Mouse (Mus musculus) forelimb bud, embryonic 11.5 days (tissue): ENCODE data around the gene Hist1h3f.
"Not testable (repeated sequence)": the region's sequence is repeated elsewhere in the genome, so short reads cannot be mapped to it uniquely, and the experiment has no call there.

Source experiments
- DNase-seq: peaks from one replicate; pipeline ENCODE4 v3.0.0-alpha.2; 2012; ENCODE audit warnings: low read depth, low spot score

The Hist1h3f gene

DNA sequence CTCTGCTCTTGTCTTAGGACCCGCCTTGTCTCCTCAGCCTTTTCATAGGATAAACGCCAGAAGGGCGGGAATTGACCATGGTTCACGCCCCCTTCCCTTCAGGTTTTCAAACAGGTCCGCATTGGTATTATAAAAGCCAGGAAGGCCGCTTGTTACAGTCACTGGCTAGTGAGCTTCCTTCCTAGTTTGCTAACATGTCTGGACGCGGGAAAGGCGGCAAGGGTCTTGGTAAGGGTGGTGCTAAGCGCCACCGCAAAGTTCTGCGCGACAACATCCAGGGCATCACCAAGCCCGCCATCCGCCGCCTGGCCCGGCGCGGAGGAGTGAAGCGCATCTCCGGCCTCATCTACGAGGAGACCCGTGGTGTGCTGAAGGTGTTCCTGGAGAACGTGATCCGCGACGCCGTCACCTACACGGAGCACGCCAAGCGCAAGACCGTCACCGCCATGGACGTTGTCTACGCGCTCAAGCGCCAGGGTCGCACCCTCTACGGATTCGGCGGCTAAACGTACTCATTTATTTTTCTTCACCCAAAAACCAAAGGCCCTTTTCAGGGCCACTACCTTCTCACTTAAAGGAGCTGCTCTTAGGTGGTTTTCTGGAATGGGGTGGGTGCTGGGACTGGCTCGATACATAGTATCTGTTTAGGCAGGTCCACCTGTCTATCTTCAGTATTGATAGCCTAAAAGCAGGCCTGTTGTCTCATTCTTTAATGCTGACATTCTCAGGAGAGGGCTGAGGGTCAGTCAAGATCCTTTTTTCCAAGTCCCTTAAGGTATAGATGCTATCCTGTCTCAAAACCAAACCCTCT, 37.8 kb downstream of the Hist1h3f start, which contains the start of gene Hist1h4d:
TSS of gene Hist1h4d (plus strand) at position 191 of the 811 bp plus-strand sequence.
- peak; percentile 97 for DNase-seq

DNA sequence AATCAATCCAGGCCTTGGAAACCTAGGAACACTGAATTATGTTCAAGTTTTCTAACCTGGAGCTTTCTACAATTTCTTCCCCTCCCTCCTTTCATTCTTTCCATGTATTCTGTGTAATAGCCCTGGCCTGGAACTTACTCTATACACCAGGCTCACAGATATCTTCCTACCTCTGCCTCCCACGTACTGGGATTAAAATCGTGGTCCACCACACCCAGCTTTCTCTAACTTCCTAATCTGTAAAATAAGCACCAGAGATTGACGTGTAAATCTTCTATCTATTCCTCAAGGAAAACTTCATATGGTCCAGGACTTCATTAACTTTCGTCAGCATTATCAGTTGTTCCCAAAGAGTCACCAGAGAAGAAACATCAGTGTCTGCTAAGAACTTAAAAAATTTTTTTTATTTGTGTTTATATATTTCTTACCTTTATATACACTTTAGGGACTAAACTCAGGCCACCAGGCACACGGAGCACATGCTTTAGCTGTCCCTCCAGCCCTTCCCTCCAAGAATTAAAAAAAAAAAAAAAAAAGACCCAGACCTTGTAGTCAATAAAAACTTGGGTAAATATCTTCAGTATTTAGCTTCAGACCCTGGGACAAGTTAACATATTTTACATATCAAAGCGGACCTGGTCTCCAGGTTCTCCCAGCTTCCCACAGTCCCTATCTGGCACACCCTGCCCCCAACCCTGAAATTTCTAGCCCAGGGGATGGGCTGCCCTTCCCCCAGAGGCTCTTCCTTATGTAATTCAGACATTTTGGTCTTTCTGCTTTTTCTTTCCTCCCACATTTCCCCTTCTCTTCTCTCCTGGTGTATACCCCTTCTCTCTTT, 38.6 kb downstream of the Hist1h3f start:
- DNase-seq: peak; percentile 34

GRCm38 (mm10) chr13:23583387-23584068, 39.7 kb downstream of the Hist1h3f start:
- peak; percentile 14 for DNase-seq

DNA sequence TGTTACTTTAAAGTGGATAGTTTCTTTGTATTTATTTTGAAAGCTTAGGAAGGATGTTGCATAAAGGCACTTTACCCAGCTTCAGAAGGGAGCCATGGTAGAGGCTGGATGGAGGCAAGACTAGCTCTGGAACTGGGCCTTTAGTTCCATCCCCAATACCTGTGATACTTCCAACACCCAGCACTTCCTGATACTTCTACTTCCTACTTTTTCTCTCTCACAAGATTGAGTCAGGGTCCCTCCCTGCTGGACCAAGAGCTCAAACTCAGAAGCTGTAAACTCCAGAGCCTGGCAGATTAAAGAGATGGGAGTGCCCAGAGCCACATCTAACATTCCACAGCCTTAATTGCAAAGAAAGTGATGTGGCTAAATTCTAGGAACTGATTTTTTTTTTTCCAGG, 40.5 kb downstream of the Hist1h3f start:
- peak; percentile 47 for DNase-seq

- DNase-seq: peak; percentile 79
These were observed 41.2 kb downstream of the Hist1h3f start for GRCm38 (mm10) chr13:23585029-23585441.

GRCm38 (mm10) chr13:23585442-23586098, 41.7 kb downstream of the Hist1h3f start:
- DNase-seq: peak; percentile 94

GRCm38 (mm10) chr13:23586099-23586939, 42.5 kb downstream of the Hist1h3f start:
- peak; percentile 33 for DNase-seq

DNA sequence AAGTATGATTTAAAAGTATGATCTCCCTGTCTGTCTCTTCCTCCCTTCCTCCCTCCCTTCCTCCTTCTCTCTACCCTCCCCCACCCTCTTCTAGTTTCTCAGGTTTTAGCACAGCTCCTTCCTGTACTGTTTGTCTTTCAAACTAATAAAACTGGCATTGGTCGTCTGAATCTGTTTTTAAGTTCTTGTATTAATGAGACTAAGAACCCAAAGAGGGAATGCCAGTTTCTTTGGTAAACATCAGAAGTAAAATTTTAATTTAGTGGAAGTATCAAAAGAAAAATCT, 43.0 kb downstream of the Hist1h3f start:
- DNase-seq: peak; percentile 11

DNA sequence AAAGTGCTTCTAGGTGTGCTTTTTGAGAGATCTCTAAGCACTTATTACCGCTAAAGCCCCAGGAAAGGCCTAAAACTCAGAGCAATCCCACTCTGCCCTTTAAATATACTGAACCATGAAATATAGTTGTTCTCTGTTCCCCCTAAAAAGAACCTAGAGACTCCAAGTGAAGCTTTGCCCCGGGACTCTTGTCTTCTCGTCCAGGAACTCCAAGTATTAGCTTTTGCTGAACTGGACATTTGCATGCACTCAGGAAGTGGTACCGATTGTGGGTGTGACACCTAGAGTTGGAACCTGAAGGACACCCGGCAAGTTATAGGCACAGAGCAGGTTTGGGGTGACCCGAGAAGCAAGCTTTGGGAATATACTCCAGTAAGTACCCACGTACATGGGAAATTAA, 47.4 kb downstream of the Hist1h3f start:
- no peak for DNase-seq

GRCm38 (mm10) chr13:23591886-23592285, 48.0 kb downstream of the Hist1h3f start:
- not testable (repeated sequence) for DNase-seq

- DNase-seq: no peak
These were observed 48.8 kb downstream of the Hist1h3f start for GRCm38 (mm10) chr13:23592614-23593013.

DNA sequence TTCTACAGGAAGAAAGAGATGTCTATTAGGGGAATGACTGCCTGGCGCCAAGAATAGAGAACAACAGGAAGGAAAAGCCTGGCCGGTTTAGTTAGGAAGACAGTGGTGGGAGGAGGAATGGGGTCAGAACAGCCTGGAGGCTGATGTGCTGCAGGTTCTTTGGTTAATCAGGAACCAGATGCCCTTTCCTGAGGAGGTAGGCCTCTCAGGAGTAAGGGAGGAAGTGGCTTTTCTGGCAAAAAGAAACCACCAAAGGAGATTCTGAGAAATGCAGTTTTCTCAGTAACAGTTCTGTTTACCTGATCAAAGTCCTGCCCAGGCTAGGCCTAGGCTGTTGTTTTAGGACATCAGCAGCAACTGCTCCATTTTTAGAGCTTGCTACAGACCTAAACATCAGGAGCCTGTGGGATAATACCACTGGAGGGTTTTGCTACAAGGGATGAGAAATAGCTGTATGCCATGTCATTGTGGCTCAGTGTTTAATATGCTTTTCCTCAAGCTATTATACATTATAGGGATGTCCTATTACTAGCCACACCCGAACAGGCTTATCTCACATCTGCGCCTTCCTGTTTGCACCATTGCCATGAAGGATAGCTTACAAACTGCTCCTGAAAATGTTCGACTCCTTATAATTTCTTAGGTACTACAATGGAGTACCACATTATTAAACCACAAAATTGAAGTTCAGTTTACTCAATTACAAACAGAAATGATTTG, 49.4 kb downstream of the Hist1h3f start:
- DNase-seq: no peak
